Mouse (Mus musculus) cerebellum, postnatal 14 days (tissue): ENCODE data around the gene Phc2.

Experiments
- DNase-seq, 2 experiments: peaks; one replicate each; pipeline ENCODE4 v3.0.0; 2021; ENCODE audit warnings: mixed read lengths in 2 of 2

Phc2 gene

DNA sequence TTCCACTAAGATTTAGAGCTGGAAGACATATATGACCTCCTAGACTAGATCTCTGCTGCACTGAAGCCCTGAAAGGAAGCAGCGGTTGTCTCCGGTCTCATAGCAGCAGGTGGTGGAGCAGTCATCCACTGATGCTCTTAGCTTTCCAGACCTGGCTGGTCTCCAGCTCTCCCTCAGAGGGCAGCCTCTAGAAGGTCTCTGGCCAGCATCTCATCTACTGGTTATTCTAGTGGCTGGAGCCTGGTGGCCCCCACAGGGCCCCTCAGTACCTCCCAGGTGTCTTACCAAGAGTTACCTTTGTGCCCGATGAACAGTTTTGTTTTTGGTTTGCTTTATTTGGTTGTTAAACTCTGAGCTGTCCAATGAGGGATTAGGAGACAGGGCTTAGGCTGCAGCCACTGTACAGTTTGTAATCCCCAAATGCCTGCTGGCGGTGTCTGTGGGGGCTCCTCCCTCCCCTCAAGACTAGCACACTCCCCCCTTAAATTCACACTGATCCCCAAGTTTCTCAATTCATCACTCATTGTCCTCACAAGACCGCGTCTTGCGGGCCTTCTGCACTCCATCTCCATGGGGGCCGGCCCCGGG lies 66.7 kb downstream of the Phc2 start:
- DNase-seq = peak; percentile 84 to 86

DNA sequence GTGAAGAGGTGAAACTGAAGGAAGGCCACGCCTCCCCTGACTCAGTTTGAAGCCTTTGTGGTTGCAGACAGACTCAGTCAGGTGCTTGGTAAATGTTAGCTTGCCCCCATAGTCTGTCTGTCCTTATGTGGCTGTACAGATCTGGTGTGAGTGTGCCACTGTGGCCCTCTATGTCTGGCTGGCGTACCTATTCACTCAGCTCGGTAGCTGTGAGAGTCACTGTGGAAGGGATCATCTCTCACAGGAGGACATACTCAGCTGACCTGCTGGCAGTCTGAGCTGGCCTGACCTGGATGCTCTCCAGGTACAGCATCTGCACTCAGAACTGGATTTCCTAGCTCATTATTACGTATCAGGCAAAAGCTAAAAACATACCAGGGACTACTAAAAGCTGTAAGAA lies 67.3 kb downstream of the Phc2 start:
- DNase-seq = peak in 1 of 2 experiments; percentile 59

DNA sequence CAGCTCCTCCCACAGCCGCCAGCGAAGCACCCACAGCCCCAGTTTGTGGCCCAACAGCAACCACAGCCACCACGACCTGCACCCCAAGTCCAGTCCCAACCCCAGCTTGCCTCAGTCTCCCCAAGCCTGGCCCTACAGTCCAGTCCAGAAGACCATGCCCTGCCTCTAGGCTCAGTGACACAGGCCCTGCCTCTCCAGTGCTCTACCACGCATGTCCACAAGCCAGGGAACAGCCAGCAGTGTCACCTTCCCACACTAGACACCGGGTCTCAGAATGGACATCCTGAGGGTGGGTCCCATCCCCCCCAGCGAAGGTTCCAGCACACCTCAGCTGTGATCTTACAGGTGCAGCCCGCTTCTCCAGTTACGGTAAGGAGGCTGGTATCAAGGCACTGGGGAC lies 68.4 kb downstream of the Phc2 start:
- peak in 1 of 2 experiments; percentile 32 for DNase-seq

DNA sequence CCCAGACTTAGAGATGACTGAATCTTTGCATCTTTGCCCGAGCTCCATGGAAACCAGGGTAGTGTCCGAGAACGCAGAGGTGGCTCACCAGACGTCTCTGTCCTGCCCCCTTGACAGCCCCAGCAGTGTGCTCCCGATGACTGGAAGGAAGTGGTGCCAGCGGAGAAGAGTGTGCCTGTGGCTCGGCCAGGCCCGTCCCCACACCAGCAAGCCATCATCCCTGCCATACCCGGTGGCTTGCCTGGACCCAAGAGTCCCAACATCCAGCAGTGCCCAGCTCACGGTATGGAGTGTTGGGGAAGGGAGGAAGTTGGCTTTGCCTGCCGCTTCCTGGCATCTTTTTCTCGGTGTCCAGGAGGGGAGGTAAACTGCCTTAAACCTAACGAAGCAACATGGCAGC lies 68.9 kb downstream of the Phc2 start:
- peak in 1 of 2 experiments; percentile 40 for DNase-seq

DNA sequence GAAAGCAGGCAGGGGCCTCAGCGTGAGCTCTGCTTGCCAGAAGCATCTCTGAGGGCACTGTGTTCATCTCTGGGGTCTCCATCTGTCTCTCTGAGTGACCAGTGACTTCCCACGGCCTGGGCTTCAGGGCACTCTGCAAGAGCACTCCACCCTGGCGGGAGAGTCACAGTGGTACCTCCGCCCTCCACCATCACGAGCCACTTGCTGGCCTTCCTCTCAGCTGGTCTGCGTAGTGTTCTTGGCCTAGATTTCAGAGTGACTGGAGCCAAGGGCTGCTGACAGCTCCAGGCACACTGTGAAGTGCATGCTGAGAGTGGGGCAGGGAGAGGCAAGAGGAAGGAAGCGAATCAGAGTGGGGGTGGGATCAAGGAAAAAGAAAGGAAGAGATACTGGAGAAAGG lies 69.6 kb downstream of the Phc2 start:
- DNase-seq = peak; percentile 75 to 92

DNA sequence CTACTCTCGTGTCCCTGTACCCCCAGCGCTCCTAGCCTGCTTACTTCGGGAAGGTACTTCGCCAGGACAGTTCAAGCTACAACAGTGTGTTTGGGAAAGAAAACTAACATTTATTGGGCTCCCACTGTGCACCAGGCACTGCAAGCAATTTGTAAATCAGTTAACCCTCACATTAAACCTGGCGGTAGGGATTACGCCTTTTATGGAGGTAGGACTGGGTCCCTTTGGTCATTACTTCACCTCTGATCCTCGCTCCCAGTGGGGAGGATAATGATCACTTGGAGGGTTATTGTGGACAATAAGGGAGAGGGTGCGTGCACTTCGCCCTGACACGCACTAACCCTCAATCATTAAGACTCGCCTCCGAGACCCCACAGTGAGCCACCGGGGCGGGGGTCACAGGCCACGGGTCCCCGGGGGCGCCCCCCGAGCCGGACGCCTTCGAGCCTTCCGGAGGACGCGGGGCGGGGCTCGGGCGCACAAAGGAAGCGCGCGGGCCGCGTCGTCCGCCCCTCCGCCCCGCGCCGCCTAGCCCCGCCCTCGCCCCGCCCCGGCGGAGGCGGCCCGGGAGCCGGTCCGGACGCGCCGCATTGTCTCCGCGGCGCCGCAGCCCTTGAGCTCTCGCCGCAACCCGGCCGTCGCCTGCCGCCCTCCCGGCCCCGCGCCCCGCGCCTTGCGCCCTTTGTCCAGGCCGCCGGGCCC lies 72.7 kb downstream of the Phc2 start:
- peak; percentile 87 to 93 for DNase-seq

DNA sequence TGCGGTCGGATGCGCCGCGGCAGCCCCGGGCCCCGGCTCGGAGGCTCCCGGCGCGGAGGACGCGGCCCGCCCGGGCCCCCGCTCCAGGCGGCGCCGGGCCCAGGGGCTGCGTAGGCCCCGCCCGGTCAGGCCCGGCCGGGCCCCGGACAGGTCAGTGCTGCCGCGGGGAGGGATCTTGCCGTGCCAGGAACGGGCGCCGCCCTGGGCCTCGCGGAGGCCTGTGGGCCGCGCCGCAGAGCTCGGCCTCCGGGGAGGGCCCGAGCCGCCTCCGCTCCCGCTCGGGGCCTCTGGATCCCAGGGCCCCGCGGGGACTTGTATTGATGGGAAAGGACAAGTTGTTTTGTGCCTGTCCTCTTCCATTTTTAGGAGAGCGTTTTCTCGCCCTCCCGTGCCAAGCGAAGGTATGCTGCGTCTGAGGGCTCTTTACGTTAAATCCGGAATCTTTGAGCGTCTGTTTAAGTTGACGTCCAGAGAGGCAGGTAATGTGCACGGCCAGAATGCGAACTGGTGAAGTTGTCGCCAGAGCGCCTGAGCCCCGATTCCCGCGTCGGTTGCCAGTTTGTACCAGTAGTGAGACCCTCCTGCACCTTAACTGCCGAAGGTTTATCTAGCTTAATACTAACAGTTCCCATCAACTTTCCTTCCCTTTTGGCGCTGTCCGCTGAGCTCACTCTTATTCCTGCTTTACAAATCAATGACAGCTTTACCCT lies 73.4 kb downstream of the Phc2 start:
- peak in 1 of 2 experiments; percentile 68 for DNase-seq

DNA sequence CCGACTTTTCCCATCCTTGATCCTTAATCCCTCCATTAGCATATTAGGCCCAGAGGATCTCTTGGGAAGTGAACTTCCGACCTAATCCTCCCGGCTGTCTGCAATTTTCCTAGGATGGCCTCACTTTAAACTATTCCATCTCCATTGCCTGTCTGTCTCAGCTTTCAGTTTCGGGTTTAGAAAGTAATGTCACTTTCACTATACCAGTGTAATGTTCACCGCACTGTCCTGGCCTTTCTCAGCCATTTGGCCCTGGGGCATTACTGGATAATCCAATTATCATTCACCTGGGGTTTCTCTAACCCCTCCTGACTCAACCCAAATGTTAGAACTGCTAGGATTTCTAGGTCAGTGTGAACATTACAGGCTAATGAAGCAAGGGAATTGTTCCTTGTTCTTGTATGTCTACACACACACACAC lies 73.9 kb downstream of the Phc2 start:
- no peak for DNase-seq

DNA sequence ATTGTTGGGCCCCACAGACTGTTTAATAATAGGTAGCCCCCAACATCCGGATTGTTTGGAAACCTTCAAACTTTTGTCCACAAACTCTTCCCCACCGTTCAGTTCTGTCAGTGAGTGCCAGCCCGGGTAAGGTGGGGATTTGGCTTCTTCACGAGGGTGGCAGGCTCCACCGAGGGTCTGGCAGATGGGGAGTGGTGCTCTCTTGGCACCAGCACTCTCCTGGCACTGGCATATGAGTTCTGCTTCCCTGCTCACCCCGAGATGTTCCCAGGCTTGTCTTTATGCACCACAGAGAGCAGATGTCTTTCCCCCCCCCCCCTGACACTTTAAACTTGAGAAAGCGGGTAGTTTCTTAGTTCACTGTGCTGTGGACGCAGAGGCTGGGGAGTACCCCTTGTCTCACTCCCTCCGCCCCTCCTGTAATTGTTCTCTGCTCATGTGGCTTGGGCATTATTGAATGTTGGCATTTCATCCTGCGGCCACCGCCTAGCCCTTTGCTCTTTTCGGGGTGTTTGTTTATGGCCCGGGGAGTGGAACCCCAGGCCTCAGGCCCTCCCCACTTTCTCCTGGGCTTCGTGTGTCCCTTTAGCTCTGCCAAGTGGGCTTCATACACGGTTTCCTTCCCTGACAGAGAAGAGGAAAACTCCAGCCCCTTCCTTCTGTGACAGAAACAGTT lies 74.7 kb downstream of the Phc2 start:
- peak; percentile 81 to 90 for DNase-seq

DNA sequence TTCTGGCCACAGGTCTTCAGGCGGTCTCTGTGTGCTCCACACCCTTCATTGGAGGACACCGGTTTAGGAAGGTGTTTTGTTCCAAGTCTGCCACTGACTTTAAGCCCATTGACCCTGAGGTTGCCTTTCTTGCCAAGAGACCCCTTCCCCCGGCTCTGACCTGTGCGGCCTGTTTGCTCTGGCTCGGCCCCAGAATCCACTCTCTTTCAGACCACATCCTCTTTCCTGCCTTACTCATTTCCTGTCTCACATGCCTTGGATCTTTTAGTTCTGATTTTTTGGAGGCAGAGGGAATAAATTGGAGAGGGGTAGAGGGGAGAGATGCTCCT lies 75.2 kb downstream of the Phc2 start:
- DNase-seq = peak in 1 of 2 experiments; percentile 58

DNA sequence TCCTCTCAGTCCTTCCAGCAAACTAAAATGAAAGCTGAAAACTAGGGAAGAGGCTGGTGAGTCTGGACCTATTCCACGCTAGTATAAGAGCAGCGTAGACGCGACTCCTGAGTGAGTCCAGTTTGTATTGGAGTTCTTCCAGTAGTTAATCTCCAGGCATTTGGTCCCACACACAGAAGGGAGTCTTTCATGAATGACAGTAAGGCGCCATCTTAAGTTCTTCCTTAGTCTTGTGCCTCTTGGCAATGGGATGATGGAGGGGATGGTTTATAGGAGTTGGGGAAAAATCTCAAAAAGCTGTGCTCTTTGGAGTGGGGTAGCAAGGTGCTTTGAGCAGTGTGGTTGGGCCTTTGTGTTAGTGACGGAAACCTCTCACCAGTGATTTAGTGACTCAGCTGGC lies 75.8 kb downstream of the Phc2 start:
- no peak for DNase-seq

DNA sequence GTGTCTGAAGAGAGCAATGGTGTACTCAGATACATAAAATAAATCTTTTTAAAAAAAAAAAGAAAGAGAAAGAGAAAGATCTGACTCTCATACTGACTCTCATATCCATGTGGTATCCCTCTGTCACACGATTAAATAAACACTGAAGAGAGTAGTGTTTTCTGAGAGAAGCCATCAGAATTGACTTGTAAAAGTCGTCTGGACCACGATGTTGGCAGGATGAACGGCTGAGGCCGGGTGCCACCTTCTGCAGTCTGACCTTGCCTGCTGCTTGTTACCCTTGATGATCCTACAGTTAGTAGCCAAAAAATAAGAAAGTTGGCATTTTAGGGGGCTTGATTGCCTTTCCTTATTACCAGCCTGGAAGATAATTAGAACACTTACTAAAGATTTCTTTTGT lies 78.3 kb downstream of the Phc2 start:
- peak; percentile 64 for DNase-seq

DNA sequence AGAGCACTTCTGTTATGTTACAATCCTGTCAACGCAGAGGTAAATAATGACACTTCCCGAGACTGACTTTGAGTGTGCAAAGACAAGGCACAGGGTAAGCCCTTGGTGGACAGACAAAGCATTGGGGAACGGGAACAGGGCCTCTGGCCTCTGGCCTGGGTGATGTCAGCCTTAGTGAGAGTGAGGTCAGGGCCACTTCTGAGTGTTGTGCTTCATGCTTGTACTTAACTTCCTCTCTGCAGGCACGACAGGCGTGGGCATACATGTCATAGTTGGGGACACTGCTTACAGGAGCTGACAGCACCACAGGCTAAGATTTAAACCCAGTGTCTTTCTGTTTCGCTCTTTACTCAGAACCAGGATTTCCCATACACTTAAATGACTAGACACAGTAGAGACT lies 79.0 kb downstream of the Phc2 start:
- DNase-seq = no peak

DNA sequence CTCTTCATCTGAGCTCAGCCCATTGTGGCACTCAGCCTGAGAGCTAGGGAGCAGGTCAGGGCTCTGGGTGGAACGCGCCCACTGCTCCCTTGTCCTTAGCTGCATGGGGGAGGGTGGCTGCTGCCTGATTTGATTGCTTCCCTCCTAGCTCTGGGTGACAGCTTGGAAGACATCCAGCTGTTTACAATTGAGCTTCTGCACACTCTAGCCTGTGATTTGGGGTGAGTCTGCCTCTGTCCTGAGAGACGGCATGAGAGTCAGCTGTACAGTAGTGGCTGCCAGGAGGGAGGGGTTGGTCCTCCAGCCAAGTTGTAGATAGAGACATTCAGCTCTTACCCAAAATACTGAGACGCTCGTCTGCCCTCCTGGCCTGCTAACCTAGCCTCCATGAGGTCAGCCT lies 79.7 kb downstream of the Phc2 start:
- peak; percentile 65 to 69 for DNase-seq

DNA sequence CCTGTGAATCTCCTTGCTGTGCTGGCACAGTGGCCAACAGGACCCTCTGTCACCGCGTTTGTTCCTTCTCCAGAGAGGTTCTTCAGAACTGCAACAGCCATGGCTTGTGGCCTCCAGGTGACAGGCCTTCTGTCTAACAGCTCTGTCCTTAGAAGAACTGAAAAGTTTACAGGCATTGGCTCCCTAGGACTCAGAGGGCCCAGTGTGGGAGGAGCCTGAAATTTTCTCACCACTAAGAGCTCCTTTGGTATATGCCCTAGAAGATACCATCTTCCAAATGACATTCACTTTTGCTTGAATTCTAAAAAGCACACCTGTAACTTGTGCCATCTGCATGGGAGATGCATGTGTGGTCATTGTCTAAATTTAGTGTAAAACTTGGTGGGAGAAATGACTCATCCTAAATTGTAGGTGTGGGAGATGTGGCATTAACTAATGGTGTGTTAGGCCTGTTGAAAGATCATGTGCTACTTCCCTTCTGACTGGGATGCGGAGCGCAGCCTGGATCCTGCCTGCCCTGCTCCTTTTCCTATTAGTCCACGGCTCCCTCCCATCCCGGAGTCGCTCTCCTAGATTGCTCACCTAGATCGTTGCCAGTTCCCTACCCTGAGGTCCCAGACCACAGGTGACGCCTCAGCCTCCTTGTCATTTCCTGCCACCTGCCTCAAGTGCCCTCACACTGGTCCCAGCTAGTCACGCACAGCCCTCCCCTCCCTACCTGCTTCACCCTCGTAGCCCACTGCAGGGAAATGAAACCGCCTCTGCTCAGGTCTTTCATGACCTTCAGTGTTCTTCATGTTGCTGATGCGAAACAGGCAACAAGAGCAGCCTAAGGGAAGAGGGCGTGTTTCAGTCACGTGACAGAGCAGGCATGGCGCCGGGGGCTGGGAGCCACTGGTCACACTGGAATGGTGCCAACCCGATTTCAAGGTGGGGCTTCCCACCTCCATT lies 80.5 kb downstream of the Phc2 start:
- peak; percentile 65 to 68 for DNase-seq

DNA sequence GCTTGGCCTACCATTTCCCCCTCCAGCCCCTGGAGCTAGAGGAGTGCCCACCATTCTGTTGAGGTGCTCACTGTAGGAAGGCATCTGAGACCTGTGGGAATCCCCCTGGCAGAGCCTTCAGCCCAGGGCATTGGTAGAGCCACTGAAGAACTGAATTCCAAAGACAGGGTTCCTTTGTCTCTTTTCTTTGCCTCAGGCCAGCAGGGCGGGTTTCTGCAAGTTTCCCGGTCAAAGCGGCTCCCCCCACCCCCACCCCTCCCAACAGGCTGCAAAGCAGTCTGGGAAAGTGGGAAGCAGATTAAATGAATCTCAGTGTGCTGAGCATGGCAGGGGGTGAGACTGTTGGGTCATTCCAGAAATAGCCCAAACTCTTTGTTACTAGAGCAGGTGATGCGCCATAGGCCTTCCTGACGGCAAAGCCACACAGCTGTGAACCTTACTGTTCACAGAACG lies 82.7 kb downstream of the Phc2 start:
- DNase-seq = no peak

DNA sequence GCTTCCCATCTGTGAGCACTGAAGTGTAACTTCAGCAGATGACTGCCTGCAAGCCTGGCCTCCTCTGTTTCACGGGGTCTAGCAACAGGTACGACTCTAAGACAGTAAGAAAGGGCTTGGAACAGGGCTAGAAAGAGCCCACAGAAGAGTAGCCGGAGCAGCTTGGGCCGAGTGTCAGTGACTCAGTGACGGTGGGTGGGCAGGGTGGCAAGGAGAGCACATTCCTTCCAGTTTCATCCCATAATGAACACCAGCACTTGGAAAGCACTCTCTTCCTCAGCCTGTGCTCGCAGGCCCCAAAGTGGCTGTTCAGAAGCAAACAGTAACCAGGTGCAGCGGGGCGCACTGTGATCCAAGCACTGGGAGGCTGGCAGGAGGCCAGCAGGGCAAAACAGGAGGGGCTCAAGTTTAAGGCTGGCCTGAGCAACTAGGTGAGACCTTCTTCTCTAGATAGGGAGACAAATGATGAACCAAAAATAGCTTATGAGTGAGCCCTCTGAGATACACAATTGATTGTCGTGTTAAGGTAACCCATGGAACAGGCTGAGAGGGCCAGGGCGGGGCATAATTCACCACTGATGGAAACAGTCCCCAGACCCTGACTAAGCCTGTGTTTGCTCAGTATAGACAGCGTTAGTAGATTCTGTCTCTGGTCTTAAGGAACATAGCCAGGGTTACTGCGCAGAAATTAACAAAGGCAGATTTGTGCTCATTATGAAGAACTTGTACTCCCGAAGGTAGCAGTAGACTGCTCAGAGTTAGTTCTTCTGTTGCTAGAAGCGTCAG lies 83.5 kb downstream of the Phc2 start:
- peak in 1 of 2 experiments; percentile 63 for DNase-seq

DNA sequence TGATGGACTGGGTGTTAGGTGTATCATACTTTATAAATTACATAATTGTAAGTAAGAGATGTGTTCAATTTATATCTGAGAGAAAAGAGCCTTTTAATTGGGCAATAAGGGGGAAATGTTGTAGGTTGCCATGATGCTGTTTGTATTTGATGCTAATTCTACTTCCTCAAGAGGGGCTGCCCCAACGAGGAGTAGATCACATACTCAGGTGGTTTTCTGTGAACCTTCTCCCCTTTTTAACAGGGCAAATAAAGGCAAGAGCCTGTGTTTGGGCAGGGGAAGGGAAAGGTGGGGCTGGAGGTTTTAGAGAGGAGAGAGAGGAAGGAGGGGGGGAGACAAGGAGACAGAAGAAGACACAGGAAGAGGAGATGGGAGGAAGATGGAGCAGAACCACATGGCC lies 86.4 kb downstream of the Phc2 start:
- no peak for DNase-seq

DNA sequence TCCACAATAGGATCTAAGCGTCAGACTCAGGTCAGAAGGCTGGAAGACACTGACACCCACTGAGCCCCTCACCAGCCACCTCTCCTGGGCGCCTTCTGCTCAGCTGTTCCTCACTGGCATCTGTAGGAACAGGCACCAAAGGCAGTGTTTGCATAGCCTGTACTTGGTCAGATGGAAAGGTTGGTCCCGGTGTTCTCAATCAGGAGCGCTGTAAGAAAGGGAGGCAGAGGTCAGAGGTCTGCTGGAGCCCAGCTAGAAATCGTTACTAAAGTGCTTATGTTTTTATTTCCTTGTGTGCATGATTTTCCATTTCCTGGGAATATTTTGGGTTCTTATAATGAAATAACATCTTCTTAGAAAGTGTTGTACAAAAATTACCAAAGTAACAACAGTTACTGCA lies 87.4 kb downstream of the Phc2 start:
- no peak for DNase-seq

DNA sequence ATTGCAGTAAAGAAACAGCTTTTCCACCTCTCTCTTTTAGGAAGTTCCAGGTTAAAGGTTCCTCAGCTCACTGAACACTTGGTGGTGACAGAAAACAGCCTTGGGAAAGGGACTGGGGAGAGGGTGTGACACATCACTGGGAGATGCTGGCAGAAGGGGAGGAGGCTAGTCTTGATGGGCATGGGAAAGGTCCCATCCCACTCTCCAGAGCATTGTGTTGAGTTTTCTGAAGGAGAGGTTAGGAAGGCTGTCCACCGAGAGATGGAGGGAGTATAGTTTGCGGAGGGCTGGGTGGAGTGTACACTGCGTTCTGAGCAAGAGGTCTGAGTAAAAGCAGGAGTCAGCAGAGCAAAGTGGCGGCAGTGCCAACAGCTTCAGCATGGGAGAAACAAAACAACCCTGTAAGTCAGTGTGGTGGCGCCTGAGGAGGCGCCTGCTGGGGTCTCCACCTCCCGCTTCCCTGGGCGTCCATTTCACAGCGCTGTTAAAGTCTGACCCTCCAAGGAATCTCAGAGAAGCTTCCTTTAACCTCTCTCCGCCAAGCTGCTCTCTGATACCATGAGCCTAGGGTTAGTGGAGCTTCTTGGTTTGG lies 88.0 kb downstream of the Phc2 start:
- DNase-seq = no peak

DNA sequence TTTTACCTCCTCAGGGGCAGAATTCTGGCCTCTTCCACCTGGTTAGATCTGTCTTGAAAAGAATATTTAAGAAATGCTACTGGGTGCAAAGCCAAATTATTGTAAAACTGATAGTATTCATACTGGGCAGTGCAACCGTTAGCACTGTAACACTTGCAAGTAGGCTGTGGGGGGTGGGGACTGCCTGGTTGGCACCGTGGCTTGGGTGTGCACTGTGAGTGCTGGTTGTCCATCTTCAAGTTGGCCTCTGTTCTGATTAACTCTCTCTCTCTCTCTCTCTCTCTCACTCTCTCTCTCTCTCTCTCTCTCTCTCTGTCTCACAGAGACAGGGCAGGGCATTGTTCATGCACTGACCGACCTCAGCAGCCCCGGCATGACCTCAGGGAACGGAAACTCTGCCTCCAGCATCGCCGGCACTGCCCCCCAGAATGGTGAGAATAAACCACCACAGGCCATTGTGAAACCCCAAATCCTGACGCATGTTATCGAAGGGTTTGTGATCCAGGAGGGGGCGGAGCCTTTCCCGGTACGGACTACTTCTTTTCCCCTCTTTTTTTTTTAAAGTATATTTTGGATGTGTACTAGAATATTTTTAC lies 88.6 kb downstream of the Phc2 start:
- no peak for DNase-seq
